ENCODE assay signal across 9 mouse cellular contexts in genomic region chr9:121997010-121997409, GRCm38 (mm10). TPM values are rescaled to one million over a fixed set of nuclear protein-coding genes. Genes with fewer than 3 reads are reported as not detected.
A peak's percentile ranks its signal among the peaks of the same experiment; 100 is the strongest.
DNase-seq lines count a peak whose midpoint lies in the region; ATAC-seq and TF ChIP-seq lines count a peak whose summit lies in the region.
"Had no signal": no experiment of that assay in that cellular context is flagged by ENCODE, and none has a peak within 500 bp of the region (broad histone marks: within the 10 kb centered on the region; RNA-seq: fewer than 3 reads in every experiment).

TSS of gene Pomgnt2 (minus strand) at chr9:121997110.

- no peaks in the 10 kb centered on the region for H3K9me3 ChIP-seq in kidney, postnatal 0 days (replicated peaks; ENCODE audit: low read length)
- no peaks in the 10 kb centered on the region for H3K9me3 ChIP-seq in liver, embryonic 12.5 days (replicated peaks)

- peak within 1 kb of the TSS; percentile 71; the same call in 1 of the 2 replicates for H3K9ac ChIP-seq in kidney, postnatal 0 days (ENCODE audit: low read depth, low read length)
- no peak within 1 kb of the TSS for H3K9ac ChIP-seq in liver, embryonic 12.5 days

- DNase-seq in kidney, postnatal 0 days (ENCODE audit: low spot score) = no peak
- no peak for DNase-seq in kidney, postnatal 14 days
- DNase-seq in brain, embryonic 14.5 days (ENCODE audit: low read depth) = no peak
- DNase-seq in embryo, embryonic 9.5 days (ENCODE audit: extremely low spot score) = no peak
- DNase-seq in kidney, adult 11 months = no peak

- no peaks in the 10 kb centered on the region for H3K27me3 ChIP-seq in kidney, postnatal 0 days (ENCODE audit: insufficient read depth, low read length)
- H3K27me3 ChIP-seq in liver, embryonic 12.5 days (replicated peaks) = peaks cover 39% of the 10 kb centered on the region

- H3K4me2 ChIP-seq in kidney, postnatal 0 days (ENCODE audit: low read length) = peak within 1 kb of the TSS; percentile 97
- H3K4me2 ChIP-seq in liver, embryonic 12.5 days = peak within 1 kb of the TSS; percentile 76

- ATAC-seq in kidney, postnatal 0 days (replicated peaks; ENCODE audit: low FRiP score, low read depth) = no peak
- ATAC-seq in hematopoietic stem cell, adult 5-6 weeks (replicated peaks in 1 of 2; ENCODE audit: insufficient read depth in 1 of 2, low FRiP score in 2 of 2, low TSS enrichment in 1 of 2, low read depth in 1 of 2, poor library complexity in 2 of 2, severe bottlenecking in 2 of 2) = no peak
- no peak for ATAC-seq in liver, embryonic 12.5 days
- ATAC-seq in megakaryocyte progenitor cell, adult 5-6 weeks (replicated peaks; ENCODE audit: poor library complexity) = no peak

- TF ChIP-seq CTCF in kidney, postnatal 0 days (IDR thresholded peaks at IDR 0.05; ENCODE audit: low read depth) = no peak
- no peak for TF ChIP-seq CTCF in brain, embryonic 14.5 days (IDR thresholded peaks at IDR 0.05; ENCODE audit: borderline replicate concordance, extremely low read depth, insufficient read depth, insufficient read length)

- H3K36me3 ChIP-seq in kidney, postnatal 0 days (ENCODE audit: insufficient read depth, low read length) = no peaks in the 10 kb centered on the region
- no peaks in the 10 kb centered on the region for H3K36me3 ChIP-seq in liver, embryonic 12.5 days

- no peak for TF ChIP-seq POLR2A in brain, embryonic 14.5 days (IDR thresholded peaks at IDR 0.05; ENCODE audit: borderline replicate concordance, extremely low read depth, insufficient read depth, insufficient read length, poor library complexity, severe bottlenecking)

- H3K27ac ChIP-seq in kidney, postnatal 0 days = no peak within 1 kb of the TSS
- no peak within 1 kb of the TSS for H3K27ac ChIP-seq in liver, embryonic 12.5 days

- peak within 1 kb of the TSS; percentile 73 for H3K4me3 ChIP-seq in kidney, postnatal 0 days (replicated peaks; ENCODE audit: low read depth, low read length)
- peak within 1 kb of the TSS; percentile 64 for H3K4me3 ChIP-seq in liver, embryonic 12.5 days

- H3K4me1 ChIP-seq in kidney, postnatal 0 days (replicated peaks; ENCODE audit: insufficient read depth, low read length) = no peaks in the 10 kb centered on the region
- 0 out of 2 replicates have a peak, but pooled peaks cover 6% of the 10 kb centered on the region for H3K4me1 ChIP-seq in liver, embryonic 12.5 days

RNA-seq across cellular contexts. Expression of gene Pomgnt2, which starts in this region (rescaled TPM):
- 12.6 and 13.0 TPM in 2 replicates for polyA plus RNA-seq in kidney, postnatal 0 days (2015; fragmentation: Nextera tagmentation; extraction: Ambion mirVana)
- polyA plus RNA-seq in brain, embryonic 14.5 days (2012; rRNA removed) = 30.2 and 31.9 TPM in 2 replicates
- total RNA-seq in hematopoietic stem cell, adult 5-6 weeks (2017) = 10.9 and 17.5 TPM in 2 replicates
- polyA plus RNA-seq in liver, embryonic 12.5 days (2016; fragmentation: Nextera tagmentation; extraction: Ambion mirVana) = 3.4 and 3.5 TPM in 2 replicates
- total RNA-seq in megakaryocyte progenitor cell, adult 5-6 weeks (2015) = 3.2 and 4.6 TPM in 2 replicates
- total RNA-seq in megakaryocyte progenitor cell, adult 5-6 weeks (2017) = 4.9 and 6.7 TPM in 2 replicates
- total RNA-seq: neutrophil, adult 5-6 weeks had no signal
